Mouse (Mus musculus) stomach, embryonic 14.5 days (tissue): Measurements from ENCODE around the gene Folr2. TPM values are rescaled to one million over a fixed set of nuclear protein-coding genes. Genes with fewer than 3 reads are reported as not detected.

Experiments used
- microRNA-seq: library from miRNA; unstranded; fragments of <30 nt; microRNA quantifications from one replicate; pipeline ENCODE4, GENCODE M21; 2016
- polyA plus RNA-seq: library from polyadenylated mRNA; unstranded; fragments of >200 nt; fragmentation: Nextera tagmentation; extraction: Ambion mirVana; gene quantifications from 2 replicates; pipeline ENCODE4 v1.2.1, GENCODE M21; 2014

Gene Folr2
- polyA plus RNA-seq, 1 experiment from 2014 or later = 3.4 TPM

Small RNA genes within 50 kb of the gene (microRNA-seq; reads per million reads assigned to microRNA genes)
- not detected for gene Gm22655

Other genes starting within 250 kb of the Folr2 start
- gene Clpb, start 193.6 kb downstream of the Folr2 start, polyA plus RNA-seq = 44.9 and 52.5 TPM in 2 replicates
- 9.9 and 11.9 TPM in 2 replicates for gene Phox2a, start 38.9 kb downstream of the Folr2 start, polyA plus RNA-seq
- gene Inppl1, start 19.0 kb downstream of the Folr2 start, polyA plus RNA-seq = 20.5 and 21.6 TPM in 2 replicates
- gene Anapc15, start 6.5 kb upstream of the Folr2 start, polyA plus RNA-seq = 72.0 and 74.3 TPM in 2 replicates
- 1.1 and 1.9 TPM in 2 replicates for gene Folr1, start 13.6 kb upstream of the Folr2 start, polyA plus RNA-seq
- gene Lamtor1, start 48.7 kb upstream of the Folr2 start, polyA plus RNA-seq = 148 and 159 TPM in 2 replicates
- gene Tomt, start 49.2 kb upstream of the Folr2 start, polyA plus RNA-seq = 0.13 and 0.74 TPM in 2 replicates
- gene Lrrc51, start 76.7 kb upstream of the Folr2 start, polyA plus RNA-seq = 8.7 and 11.6 TPM in 2 replicates
- gene Numa1, start 76.9 kb upstream of the Folr2 start, polyA plus RNA-seq = 99.7 and 102 TPM in 2 replicates
- gene Il18bp, start 161.5 kb upstream of the Folr2 start, polyA plus RNA-seq = 3.1 and 3.6 TPM in 2 replicates
- gene Rnf121, start 208.3 kb upstream of the Folr2 start, polyA plus RNA-seq = 24.7 and 26.1 TPM in 2 replicates
- 26.3 and 27.5 TPM in 2 replicates for gene Xndc1, start 208.3 kb upstream of the Folr2 start, polyA plus RNA-seq
- 1.1 and 1.8 TPM in 2 replicates for gene Xntrpc, start 208.5 kb upstream of the Folr2 start, polyA plus RNA-seq
- gene Trpc2, start 225.9 kb upstream of the Folr2 start, polyA plus RNA-seq = not detected in 2 replicates
- gene Art1, start 244.5 kb upstream of the Folr2 start, polyA plus RNA-seq = 0.41 and 1.1 TPM in 2 replicates